Mouse (Mus musculus): Measurements from ENCODE around the gene Chia1. TPM values are rescaled to one million over a fixed set of nuclear protein-coding genes. Genes with fewer than 3 reads are reported as not detected.

The Chia1 gene
- polyA plus RNA-seq (2021; fragmentation: Nextera tagmentation), result 1.1 and 1.2 TPM in 2 replicates
- long read RNA-seq, experiment 1, partial matches to known transcripts, result 0 of 19 reads
- long read RNA-seq, experiment 1, other reads (novel, unspliced or antisense), result 19 of 19 reads
- long read RNA-seq, experiment 2, partial matches to known transcripts, result 0 of 3 reads
- long read RNA-seq, experiment 2, other reads (novel, unspliced or antisense), result 3 of 3 reads

GRCm38 (mm10) chr3:106112929-106113328, at the start of gene Chia1:
TSS of gene Chia1 (plus strand) at chr3:106113229.

GRCm38 (mm10) chr3:106167464-106167863, 54.4 kb downstream of the Chia1 start, which contains the start of gene Chil3:
TSS of gene Chil3 (minus strand) at chr3:106167564.

Other genes with a start within 250 kb of the Chia1 start
- 0.38 and 0.63 TPM in 2 replicates for gene Adora3, start 242.4 kb upstream of the Chia1 start, polyA plus RNA-seq (2021; fragmentation: Nextera tagmentation)
- gene Tmigd3, start 242.3 kb upstream of the Chia1 start, polyA plus RNA-seq (2021; fragmentation: Nextera tagmentation), result not detected in 2 replicates
- 0.58 and 1.8 TPM in 2 replicates for gene I830077J02Rik, start 180.6 kb upstream of the Chia1 start, polyA plus RNA-seq (2021; fragmentation: Nextera tagmentation)
- 28.7 and 33.4 TPM in 2 replicates for gene Wdr77, start 153.9 kb upstream of the Chia1 start, polyA plus RNA-seq (2021; fragmentation: Nextera tagmentation)
- 510 and 604 TPM in 2 replicates for gene Atp5f1, start 153.1 kb upstream of the Chia1 start, polyA plus RNA-seq (2021; fragmentation: Nextera tagmentation)
- 0.17 and 0.23 TPM in 2 replicates for gene Ovgp1, start 139.5 kb upstream of the Chia1 start, polyA plus RNA-seq (2021; fragmentation: Nextera tagmentation)
- 1.5 and 2.0 TPM in 2 replicates for gene Pifo, start 98.6 kb upstream of the Chia1 start, polyA plus RNA-seq (2021; fragmentation: Nextera tagmentation)
- gene Chil5, start 80.4 kb upstream of the Chia1 start, polyA plus RNA-seq (2021; fragmentation: Nextera tagmentation), result 0.26 TPM in 2 replicates
- gene Chil3, start 54.3 kb downstream of the Chia1 start, polyA plus RNA-seq (2021; fragmentation: Nextera tagmentation), result not detected in 2 replicates
- gene Chil4, start 106.3 kb downstream of the Chia1 start, polyA plus RNA-seq (2021; fragmentation: Nextera tagmentation), result not detected in 2 replicates

Data from left cerebral cortex, adult 6 months (tissue).